Mouse (Mus musculus) forebrain, embryonic 14.5 days (tissue): ENCODE measurements at regions not wholly inside any gene's neighbourhood (a gene's known extent, or its start where the extent isn't known, plus 50 kb on each side); places are given as distances from the start of the nearest gene placed in this dataset.

Experiments used
- ATAC-seq: fragments of 200-750 bp; cut with Nextera tagmentation; 2 replicates; pipeline ENCODE4 v1.8.0; 2017; ENCODE audit warnings: mild to moderate bottlenecking, moderate library complexity
- DNase-seq: peaks from one replicate; pipeline ENCODE4 v3.0.0-alpha.2; 2015; ENCODE audit warnings: low spot score
- H3K27ac ChIP-seq: fragments of 300-500 bp; sonication (generic); 2 replicates; pipeline ENCODE4 v1.5.1; 2014; ENCODE audit warnings: low read depth, mild to moderate bottlenecking, control low read depth, low read length, moderate library complexity
- H3K27me3 ChIP-seq: fragments of 300-500 bp; sonication (generic); replicated peaks from 2 replicates; pipeline ENCODE4 v1.6.1; 2014; ENCODE audit warnings: low read length, control low read depth, mixed read lengths; ENCODE audit not compliant: control insufficient read depth, insufficient read depth
- H3K36me3 ChIP-seq: fragments of 300-500 bp; sonication (generic); 2 replicates; pipeline ENCODE4 v1.6.1; 2014; ENCODE audit warnings: low read length, control low read depth; ENCODE audit not compliant: control insufficient read depth, insufficient read depth
- H3K4me1 ChIP-seq: fragments of 300-500 bp; sonication (generic); 2 replicates; pipeline ENCODE4 v1.6.1; 2014; ENCODE audit warnings: antibody characterized with exemption, low read length, control low read depth; ENCODE audit not compliant: control insufficient read depth, insufficient read depth
- H3K4me2 ChIP-seq: fragments of 300-500 bp; sonication (generic); 2 replicates; pipeline ENCODE4 v1.6.1; 2014; ENCODE audit warnings: mild to moderate bottlenecking, control low read depth, low read length
- H3K4me3 ChIP-seq: fragments of 300-500 bp; sonication (generic); 2 replicates; pipeline ENCODE4 v1.5.1; 2014; ENCODE audit warnings: low read depth, low read length, control low read depth
- H3K9ac ChIP-seq: fragments of 300-500 bp; sonication (generic); 2 replicates; pipeline ENCODE4 v1.6.1; 2014; ENCODE audit warnings: mild to moderate bottlenecking, low read length, control low read depth, moderate library complexity
- H3K9me3 ChIP-seq: fragments of 300-500 bp; sonication (generic); replicated peaks from 2 replicates; pipeline ENCODE4 v1.6.1; 2016; ENCODE audit warnings: low read length, control low read depth, mixed read lengths; ENCODE audit not compliant: control insufficient read depth
- WGBS: fragments of 180-500 bp; shearing (Covaris S2); extraction: QIAGEN DNeasy Blood & Tissue Kit; methylation state at CpG from one replicate; pipeline ENCODE4 v1.1.7; 2014; 5-methylcytosine and 5-hydroxymethylcytosine counted together

DNA sequence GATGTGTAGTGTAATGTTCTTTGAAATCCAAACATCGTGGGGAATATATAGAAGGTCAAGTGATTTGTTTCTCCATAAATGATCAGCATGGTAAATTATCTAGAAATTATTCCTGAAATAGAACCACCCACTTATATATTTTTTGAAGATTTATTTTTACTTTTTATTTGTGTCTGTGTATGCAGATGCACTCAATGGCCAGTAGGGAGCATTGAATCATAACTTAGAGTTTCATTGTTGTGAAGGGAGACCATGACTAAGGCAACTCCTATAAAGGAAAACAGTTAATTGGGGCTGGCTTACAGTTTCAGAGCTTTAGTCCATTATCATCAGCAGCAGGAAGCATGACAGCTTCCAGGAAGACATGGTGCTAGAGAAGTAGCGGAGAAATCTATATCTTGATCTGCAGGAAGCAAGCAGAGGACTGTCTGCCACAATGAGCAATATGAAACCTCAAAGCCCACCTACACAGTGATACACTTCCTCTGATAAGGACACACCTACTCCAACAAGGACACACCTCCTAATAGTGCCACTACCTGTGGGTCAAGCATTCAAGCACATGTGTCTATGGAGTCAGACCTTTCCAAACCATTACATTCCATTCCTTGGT lies 359.9 kb upstream of the Hs6st1 start:
- ATAC-seq (no peak), DNase-seq (no peak)
- H3K4me2 ChIP-seq = no peak overlapping the region
- no peaks in the 10 kb centered on the region for H3K36me3 ChIP-seq
- H3K27me3 ChIP-seq = no peaks in the 10 kb centered on the region
- whole genome bisulfite sequencing = 95% methylated on average over 2 of the region's 2 CpGs
- no peaks in the 10 kb centered on the region for H3K9me3 ChIP-seq
- H3K9ac ChIP-seq = no peak overlapping the region
- H3K4me3 ChIP-seq = no peak overlapping the region
- no peaks in the 10 kb centered on the region for H3K4me1 ChIP-seq
- no peak overlapping the region for H3K27ac ChIP-seq

DNA sequence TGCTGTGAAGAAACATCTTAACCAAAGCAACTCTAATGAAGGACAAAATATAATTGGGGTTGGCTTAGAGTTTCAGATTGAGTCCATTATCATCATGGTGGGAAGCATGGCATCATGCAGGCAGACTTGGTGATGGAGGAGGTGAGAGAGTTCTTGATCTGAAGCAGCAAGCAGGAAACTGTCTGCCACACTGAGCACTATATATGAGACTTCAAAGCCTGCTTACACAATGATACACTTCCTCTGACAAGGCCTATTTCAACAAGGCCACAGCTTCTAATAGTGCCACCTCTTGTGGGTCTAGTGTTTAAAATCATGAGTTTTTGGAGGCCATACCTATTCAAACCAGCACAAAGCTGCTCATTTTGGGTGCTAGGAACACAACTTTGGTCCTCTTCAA lies 359.0 kb upstream of the Hs6st1 start:
- DNase-seq (no peak), ATAC-seq (no peak)
- Histone ChIP-seq H3K27ac (no peak overlapping the region), H3K9ac (no peak overlapping the region), H3K4me3 (no peak overlapping the region), H3K9me3 (no peaks in the 10 kb centered on the region), H3K4me1 (no peaks in the 10 kb centered on the region), H3K27me3 (no peaks in the 10 kb centered on the region), H3K4me2 (no peak overlapping the region), H3K36me3 (no peaks in the 10 kb centered on the region)

DNA sequence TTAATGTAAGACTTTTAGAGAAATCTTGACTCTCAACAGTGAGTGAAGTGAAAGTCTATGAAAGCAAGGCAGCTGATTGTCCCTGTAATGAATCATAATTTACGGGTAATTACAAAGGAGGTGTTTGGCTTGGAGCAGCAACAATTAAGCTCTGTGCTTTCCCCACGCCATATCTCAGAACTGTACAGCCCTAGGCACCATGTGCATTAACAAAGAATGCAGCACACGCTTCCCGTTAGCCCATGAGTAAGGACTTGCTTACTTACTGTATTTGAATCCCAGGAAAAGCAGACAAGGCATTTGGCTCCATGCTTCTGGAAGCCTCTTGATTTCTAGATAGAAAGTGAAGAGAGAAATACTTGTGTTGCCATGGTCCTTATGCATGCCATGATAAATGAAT lies 354.2 kb upstream of the Hs6st1 start:
- Histone ChIP-seq H3K9ac (no peak overlapping the region), H3K27ac (no peak overlapping the region), H3K4me1 (no peaks in the 10 kb centered on the region), H3K9me3 (no peaks in the 10 kb centered on the region), H3K27me3 (no peaks in the 10 kb centered on the region), H3K4me2 (no peak overlapping the region), H3K36me3 (no peaks in the 10 kb centered on the region), H3K4me3 (no peak overlapping the region)
- ATAC-seq = no peak
- WGBS = 67% methylated on average over 4 of the region's 4 CpGs
- DNase-seq = no peak

DNA sequence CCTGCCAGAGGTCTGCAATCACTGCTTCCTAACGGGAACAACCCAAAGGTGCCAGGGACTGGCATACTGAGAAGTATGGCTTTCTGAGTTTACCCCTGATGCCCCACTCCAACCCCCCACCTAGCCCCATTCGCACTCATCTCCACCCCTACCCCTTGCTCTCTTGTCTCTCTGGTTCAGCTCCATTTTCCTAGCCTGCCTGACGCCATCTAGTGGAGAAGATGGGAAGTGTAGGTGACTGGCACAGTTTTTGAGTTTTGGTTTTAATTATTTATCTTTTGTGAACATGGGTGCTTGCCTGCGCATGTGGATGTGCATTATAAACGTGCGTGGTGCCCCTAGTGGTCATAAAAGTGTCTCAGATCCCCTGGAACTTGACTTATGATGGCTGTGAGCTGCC lies 352.3 kb upstream of the Hs6st1 start:
- ATAC-seq = no peak
- H3K9ac ChIP-seq = no peak overlapping the region
- H3K4me2 ChIP-seq = no peak overlapping the region
- H3K36me3 ChIP-seq = no peaks in the 10 kb centered on the region
- 60% methylated on average over 6 of the region's 6 CpGs for WGBS
- H3K27ac ChIP-seq = no peak overlapping the region
- no peak for DNase-seq
- no peaks in the 10 kb centered on the region for H3K27me3 ChIP-seq
- H3K4me3 ChIP-seq = no peak overlapping the region
- no peaks in the 10 kb centered on the region for H3K9me3 ChIP-seq
- H3K4me1 ChIP-seq = no peaks in the 10 kb centered on the region

DNA sequence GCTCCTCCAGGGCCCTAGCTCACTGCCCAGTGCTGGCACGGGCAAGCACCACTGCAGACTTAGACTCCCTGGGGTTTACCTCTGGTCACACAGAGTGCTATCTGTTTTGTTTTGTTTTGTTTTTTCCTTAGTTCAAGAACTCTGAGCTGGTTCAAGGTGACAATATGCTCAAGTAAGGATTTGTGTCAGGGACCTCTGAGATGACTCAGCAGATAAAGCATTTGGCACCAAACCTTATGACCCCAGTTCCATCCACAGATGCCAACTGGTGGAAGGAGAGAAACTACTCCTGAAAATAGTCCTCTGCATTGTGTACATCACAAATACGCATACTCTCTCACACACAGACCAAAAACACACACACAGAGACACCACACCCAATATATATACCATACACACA lies 351.0 kb upstream of the Hs6st1 start:
- H3K36me3 ChIP-seq = no peaks in the 10 kb centered on the region
- H3K9ac ChIP-seq = no peak overlapping the region
- no peaks in the 10 kb centered on the region for H3K4me1 ChIP-seq
- H3K27ac ChIP-seq = no peak overlapping the region
- ATAC-seq (no peak), DNase-seq (no peak)
- H3K27me3 ChIP-seq = no peaks in the 10 kb centered on the region
- H3K4me2 ChIP-seq = no peak overlapping the region
- WGBS = 83% methylated on average over 2 of the region's 2 CpGs
- no peak overlapping the region for H3K4me3 ChIP-seq
- no peaks in the 10 kb centered on the region for H3K9me3 ChIP-seq

DNA sequence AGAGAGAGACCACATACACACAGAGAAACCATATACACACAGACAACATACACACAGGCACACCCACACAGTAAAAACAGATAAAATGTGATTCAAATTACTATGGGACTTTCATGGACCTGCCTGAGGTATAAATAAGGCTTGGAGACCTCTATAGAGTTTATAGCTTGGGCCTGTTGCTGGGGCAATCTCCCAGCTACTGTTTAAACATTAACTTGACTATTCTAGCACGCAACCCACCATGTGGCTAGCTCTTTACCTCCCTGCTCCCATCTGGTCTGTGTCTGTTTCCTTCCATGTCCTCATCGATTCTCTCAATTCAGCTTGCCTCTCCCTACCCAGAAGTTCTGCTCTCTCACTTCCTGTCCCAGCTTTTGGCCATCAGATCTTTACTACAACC lies 350.5 kb upstream of the Hs6st1 start:
- ATAC-seq (no peak), DNase-seq (no peak)
- no peaks in the 10 kb centered on the region for H3K27me3 ChIP-seq
- no peak overlapping the region for H3K9ac ChIP-seq
- no peak overlapping the region for H3K4me3 ChIP-seq
- WGBS = 92% methylated on average over 2 of the region's 2 CpGs
- H3K9me3 ChIP-seq = no peaks in the 10 kb centered on the region
- no peaks in the 10 kb centered on the region for H3K36me3 ChIP-seq
- no peaks in the 10 kb centered on the region for H3K4me1 ChIP-seq
- no peak overlapping the region for H3K27ac ChIP-seq
- H3K4me2 ChIP-seq = no peak overlapping the region

DNA sequence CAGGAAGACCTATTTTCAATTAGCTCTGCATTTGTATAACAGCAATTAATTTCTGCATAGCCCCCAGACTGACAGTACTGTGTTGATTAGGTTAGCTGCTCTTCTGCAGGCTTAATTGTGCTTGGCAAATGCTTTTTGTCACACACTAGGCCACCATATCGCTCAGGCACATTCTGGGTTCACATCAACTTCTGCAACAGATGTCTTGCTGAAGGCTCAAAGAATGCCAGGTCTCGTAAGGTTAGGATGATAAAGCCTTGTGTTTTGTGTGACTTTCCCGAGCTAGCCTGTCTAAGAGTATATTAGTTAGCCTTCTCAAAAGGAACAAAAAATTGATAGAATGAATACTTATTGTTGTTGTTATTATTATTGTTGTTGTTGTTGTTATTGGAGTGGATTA lies 348.1 kb upstream of the Hs6st1 start:
- ATAC-seq (no peak), DNase-seq (no peak)
- H3K27me3 ChIP-seq = no peaks in the 10 kb centered on the region
- WGBS = 76% methylated on average over 3 of the region's 3 CpGs
- no peak overlapping the region for H3K27ac ChIP-seq
- no peaks in the 10 kb centered on the region for H3K9me3 ChIP-seq
- H3K9ac ChIP-seq = no peak overlapping the region
- no peak overlapping the region for H3K4me3 ChIP-seq
- H3K4me1 ChIP-seq = no peaks in the 10 kb centered on the region
- no peak overlapping the region for H3K4me2 ChIP-seq
- no peaks in the 10 kb centered on the region for H3K36me3 ChIP-seq

DNA sequence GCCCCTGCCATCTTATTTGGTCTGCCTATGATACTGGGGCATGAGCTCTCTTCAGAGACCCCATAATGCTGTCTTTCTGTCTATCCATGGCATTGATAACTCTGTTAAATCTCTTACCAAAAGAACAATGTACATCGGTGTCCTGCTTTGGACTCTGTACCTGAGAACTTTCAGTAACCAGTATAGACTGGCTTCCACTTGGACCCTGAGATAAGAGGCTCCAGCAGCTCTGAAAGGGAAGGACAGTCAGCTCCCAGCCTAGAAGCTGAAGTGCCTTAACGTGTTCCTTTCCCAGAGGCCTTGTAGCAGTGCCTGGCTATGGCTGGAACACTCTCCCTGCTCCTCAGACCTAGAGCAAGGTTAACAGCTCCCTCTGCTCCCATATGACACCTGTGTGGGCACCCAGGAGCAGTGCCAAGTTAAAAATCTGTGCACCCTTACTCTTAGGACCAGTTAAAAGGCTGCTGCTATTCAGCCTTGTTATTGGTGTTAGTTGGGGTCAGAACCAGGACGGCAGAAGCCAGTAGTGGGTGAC lies 343.8 kb upstream of the Hs6st1 start:
- ATAC-seq = no peak
- H3K36me3 ChIP-seq = no peaks in the 10 kb centered on the region
- no peak for DNase-seq
- 80% methylated on average over 3 of the region's 3 CpGs for WGBS
- no peak overlapping the region for H3K4me3 ChIP-seq
- H3K4me1 ChIP-seq = no peaks in the 10 kb centered on the region
- no peaks in the 10 kb centered on the region for H3K27me3 ChIP-seq
- H3K9ac ChIP-seq = no peak overlapping the region
- H3K27ac ChIP-seq = no peak overlapping the region
- H3K9me3 ChIP-seq = no peaks in the 10 kb centered on the region
- H3K4me2 ChIP-seq = no peak overlapping the region

DNA sequence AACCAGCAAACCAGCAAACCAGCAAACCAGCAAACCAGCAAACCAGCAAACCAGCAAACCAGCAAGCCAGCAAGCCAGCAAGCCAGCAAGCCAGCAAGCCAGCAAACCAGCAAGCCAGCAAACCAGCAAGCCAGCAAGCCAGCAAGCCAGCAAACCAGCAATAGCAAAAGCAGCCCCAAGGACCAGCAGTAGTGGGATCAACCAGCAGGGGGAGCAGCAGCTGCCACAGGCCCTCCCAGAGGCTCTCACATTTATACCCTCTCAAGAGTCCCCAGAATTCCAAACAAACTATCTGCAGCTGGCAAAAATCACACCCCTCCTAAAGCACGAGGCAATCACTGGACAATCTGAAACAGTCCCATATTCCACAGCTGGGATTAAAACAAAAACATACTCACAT lies 341.6 kb upstream of the Hs6st1 start:
- 40% methylated on average over 1 of the region's 1 CpGs for WGBS
- no peaks in the 10 kb centered on the region for H3K36me3 ChIP-seq
- no peaks in the 10 kb centered on the region for H3K4me1 ChIP-seq
- H3K4me2 ChIP-seq = no peak overlapping the region
- DNase-seq (peak; percentile 57), ATAC-seq (no peak)
- no peaks in the 10 kb centered on the region for H3K27me3 ChIP-seq
- no peak overlapping the region for H3K9ac ChIP-seq
- no peaks in the 10 kb centered on the region for H3K9me3 ChIP-seq
- no peak overlapping the region for H3K27ac ChIP-seq
- H3K4me3 ChIP-seq = no peak overlapping the region
